Mouse (Mus musculus) CD8-positive naive resting alpha-beta T cell, adult 2 months (primary cell): ENCODE measurements around the gene Cux2.

Source experiments
- DNase-seq, 2 experiments: peaks; one replicate each; pipeline ENCODE4 v3.0.0; 2022; ENCODE audit warnings: low read depth in 2 of 2, low spot score in 2 of 2

Gene Cux2

DNA sequence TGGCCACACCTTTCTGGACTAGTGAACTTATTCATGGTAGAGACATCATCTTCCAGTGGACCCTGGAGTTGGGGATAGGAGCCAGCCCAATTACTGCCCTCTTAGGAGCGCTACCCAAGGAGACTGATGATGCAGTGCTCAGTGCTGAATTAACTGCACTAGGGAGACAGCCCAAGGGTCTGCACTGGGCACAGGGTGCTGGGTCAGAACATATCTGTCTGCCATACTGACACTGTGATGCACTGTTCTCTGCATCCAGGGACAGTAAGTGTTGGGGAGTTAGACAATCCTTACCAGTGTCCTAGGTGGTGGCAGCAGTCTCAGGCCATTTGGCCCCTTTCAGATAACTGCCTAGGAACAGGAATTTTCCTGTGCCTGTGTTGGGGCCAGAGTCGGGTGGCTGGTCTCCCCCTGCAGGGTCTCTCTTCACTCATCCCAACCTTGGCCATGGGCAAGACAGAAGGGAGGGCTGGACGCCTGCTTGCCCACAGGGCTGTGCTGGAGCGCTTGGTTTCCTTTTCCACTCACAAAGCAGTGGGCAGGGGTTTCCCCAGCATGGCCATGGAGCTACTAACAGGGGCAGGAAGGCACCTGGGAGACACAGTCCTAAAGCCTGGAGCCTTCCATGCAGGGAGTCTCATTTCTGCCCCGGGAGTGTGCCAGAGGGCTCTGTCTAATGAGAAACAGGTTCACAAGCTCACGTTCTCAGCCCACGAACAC lies 227.0 kb downstream of the Cux2 start:
- no peak for DNase-seq

DNA sequence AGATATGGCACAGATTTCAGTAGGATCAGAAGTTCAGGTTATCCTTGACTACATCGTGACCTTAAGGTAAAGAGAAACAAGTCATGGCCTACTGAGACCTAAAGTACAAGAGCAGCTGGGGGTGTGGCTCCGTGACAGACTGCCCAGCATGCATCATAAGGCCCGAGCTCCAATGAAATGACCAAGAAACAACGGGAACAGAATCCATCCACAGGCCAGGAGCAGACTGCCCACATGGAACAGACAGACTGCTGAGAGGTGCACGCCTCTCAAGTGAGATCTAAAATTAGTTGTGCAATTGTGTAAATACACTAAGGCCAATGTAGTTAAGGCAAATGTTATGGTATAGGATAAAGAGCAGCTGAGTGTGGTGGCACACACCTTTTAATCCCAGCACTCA lies 228.3 kb downstream of the Cux2 start:
- no peak for DNase-seq

GRCm38 (mm10) chr5:121821116-121821515 lies 228.8 kb downstream of the Cux2 start:
- no peak for DNase-seq

DNA sequence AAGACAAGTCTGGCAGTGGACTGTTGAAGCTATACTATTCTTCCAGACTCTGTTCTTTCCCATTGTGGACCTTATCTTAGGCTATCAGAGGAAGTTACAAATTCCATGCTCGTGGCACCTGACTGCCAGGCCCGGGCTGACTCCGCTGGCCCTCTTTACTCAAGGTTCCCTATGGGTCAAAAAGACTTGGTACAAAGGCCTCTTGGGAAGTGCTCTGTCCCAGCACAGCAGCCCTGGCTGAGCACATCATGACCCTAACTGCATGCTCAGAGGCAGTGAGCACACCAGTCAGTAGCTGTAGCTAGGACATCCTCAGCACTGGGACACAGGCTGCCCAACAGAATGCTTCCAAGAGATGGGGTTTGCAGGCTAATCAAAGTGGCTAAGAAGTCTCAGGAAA lies 229.2 kb downstream of the Cux2 start:
- DNase-seq = no peak

DNA sequence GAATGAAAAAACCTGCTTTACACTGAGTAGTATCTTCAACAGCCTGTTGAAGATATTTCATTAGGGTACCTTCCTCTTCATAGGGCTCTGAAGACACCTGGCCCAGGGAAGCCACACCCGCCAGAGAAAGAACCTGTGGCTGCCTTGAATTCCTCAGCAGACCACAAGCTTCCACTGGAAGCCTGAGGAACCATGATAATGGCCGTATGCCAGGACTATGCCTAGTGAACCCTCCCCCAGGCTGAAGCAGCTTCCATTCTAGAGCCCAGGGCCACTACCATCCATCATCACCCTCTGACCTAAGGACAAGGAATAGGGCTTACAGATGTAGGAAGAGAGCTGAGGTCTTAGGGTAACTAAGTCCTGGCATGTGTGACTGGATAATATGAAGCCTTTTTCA lies 229.7 kb downstream of the Cux2 start:
- no peak for DNase-seq

DNA sequence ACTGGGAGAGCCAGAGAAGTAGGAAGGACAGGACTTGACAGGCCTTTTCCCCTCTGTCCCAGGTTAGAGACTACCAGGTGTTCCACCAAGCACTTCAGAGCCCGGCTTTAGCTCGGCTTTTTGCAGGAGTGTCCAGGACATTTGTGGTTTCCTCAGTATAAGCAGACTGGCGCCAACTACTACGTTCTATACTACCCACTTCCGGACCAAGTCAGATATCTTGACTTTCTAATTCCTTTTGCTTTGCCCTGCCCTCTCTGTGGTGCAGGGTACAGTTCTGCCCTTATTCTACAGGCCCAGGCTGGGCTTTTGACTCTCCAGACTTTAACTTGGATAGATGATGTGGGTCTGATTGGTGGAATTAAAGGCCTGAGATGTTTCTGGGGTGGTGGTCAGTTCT lies 230.3 kb downstream of the Cux2 start:
- no peak for DNase-seq

DNA sequence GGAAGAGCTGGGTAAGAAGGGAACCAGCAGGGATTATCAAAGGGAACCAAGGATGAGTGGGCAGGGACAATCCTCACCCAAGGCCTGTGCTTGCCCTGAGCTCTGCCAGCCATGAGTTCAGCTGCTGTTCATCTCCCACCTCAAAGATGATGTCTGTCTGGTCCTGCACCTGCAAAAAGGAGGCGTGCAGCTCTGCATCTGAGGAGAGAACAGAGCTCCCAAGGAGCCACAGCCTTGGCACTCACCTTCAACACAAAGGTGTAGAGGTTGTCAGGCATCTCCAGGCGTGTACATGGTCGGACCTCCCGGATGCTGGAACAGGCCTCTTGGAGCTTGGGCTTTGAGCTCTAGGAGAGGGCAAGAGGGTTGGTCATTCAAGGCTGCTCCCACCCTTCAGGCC lies 231.0 kb downstream of the Cux2 start:
- no peak for DNase-seq

GRCm38 (mm10) chr5:121818401-121818800 lies 231.5 kb downstream of the Cux2 start:
- DNase-seq = no peak

GRCm38 (mm10) chr5:121817551-121817950 lies 232.4 kb downstream of the Cux2 start:
- DNase-seq = no peak

DNA sequence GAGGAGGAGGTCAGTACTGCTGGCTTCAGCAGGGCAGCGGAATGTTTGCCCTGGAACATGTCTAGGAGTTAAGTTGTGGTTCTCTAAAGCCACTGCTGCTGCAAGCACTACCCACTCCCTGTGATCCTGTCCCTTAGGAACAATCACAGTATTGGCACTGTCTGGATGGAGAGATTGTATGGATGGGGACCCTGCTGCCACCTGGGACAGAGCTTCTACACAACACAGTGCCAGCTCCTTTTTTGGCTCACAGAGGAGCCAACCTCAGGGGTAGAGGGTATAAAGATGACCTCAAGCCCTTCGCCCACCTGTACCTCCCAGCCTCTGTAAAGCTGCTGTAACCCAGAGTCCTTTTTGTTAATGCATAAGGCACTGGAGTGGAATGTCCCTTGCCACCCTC lies 233.3 kb downstream of the Cux2 start:
- no peak for DNase-seq

- DNase-seq = no peak
These were observed 234.0 kb downstream of the Cux2 start for GRCm38 (mm10) chr5:121815867-121816380.

DNA sequence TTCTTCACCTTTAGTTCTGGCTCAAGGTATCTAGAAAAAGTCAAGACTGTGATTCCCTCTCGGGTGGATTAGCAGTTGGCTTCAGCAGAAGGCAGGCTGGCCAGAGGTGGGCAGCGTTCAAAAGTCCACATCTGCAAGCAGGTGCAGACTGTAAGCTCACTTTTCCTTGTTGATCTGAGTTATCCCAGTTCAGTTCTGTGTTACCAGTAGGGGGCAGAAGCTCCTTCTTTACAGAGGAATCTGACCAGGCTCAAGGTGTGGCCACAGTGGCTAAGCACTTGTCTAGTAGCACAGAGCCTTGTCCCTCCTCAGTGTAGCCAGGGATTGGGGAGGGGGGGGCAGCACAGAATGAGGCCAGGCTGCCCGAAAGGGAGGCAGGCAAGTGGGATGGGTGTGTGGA lies 234.8 kb downstream of the Cux2 start:
- DNase-seq = no peak

DNA sequence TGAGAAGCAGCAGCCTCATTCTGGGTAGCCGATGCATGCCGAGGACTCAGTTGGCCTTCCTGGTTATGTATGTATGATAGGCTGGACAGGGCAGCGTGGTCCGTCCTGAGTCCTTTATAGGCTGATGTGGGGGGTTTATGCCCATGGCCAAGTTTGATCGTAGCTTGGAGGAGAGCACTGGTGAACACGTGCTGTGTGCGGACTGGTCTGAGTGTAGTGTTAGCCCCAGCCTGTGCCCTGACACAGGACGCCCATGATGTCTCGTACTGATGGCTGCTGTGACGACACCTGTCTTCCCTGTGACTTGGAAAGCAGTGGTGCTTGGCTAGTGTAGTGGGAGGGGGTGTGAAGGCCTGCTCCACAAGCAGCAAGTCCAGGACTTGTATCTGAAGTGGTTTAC lies 236.2 kb downstream of the Cux2 start:
- no peak for DNase-seq

DNA sequence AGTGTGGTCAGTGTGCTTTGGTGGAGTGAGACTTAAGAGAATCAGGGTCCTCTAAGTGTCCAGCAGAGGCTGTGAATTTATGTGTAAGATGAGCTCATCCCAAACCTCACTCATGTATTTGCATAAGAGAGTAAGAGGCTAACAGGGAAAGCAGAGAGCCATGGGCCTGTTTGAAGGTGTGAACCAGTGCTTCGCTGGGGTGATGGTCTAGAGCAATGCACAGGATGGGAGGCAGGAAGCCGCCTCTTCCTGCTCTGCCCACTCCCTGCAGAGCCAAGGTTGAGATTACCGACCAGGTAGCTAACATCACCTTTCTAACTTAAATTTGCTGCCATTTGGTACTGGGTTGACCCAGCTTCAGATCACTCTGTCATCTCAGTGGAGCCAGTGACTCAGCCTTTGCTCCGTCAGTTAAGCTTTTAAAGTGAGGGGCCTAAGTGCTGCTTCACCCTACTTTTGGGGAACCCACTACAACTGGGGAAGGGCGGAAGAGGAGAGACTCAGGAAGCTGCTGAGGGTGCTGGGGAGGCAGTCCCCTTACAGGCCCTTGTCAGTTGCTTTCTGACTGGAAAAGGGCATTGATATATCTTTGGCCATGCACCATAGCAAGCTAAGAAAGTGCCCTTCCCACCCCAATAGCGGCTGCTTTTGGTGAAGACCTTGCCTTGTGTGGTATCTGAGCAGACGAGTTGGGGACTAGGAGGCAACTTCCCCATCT lies 237.2 kb downstream of the Cux2 start:
- no peak for DNase-seq

GRCm38 (mm10) chr5:121811485-121811931 lies 238.4 kb downstream of the Cux2 start:
- no peak for DNase-seq

GRCm38 (mm10) chr5:121810331-121811151 lies 239.4 kb downstream of the Cux2 start:
- no peak for DNase-seq

DNA sequence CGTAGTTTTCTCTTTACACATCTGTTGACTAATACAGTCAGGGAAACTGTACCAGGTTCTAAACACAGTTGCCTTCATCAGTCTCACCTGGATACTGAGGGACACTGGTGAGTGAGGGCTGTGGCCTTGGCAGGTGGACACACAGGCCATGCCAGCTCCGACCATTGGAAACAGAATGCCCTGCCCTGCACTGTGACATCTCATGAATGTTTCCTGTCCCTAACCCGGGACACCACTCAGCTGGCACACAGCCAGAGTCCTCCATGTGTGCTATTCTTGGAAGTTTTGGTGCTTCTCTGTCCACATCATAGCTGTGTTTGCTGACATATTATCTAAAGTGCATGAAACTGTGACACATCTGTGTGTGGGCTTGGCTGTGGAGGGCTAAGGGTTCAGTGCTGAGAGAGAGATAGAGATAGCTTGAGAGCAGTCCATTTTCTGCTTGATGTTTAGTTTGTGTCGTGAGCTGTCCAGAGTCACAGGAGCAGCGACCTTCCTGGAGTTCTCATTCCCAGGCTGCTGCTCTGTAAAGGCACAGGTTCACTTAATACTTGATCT lies 240.2 kb downstream of the Cux2 start:
- DNase-seq = no peak

GRCm38 (mm10) chr5:121808202-121808601 lies 241.7 kb downstream of the Cux2 start:
- no peak for DNase-seq

DNA sequence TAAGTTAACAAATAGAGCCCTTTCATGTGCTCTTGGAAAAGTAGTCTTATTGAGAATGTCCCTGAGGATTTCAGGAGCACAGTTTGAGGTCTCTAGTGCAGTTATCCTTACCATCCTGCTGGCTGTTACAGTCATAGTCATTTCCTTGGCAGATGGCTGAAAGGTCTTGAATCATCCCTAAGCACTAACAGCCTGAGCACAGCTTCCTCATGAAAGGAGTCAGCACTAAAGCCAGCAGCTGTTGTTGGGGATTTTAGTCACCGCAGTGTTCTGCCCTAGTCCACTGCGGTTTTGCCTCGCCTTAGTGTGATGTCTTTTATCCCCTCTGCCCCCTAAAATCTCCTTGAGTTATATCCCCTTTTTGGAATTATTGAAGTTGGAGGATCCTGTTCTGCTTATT lies 242.7 kb downstream of the Cux2 start:
- DNase-seq = no peak
